Mouse (Mus musculus): ENCODE results near the gene Alkbh7. TPM values are rescaled to one million over a fixed set of nuclear protein-coding genes. Genes with fewer than 3 reads are reported as not detected.

The Alkbh7 gene
- polyA plus RNA-seq, 1 experiment from 2014 or later = 44.2 TPM

Other genes starting within 250 kb of the Alkbh7 start
- gene Nrtn, start 239.8 kb upstream of the Alkbh7 start, polyA plus RNA-seq (2016; fragmentation: Nextera tagmentation; extraction: Ambion mirVana) = 10.8 and 12.7 TPM in 2 replicates
- gene Dus3l, start 232.6 kb upstream of the Alkbh7 start, polyA plus RNA-seq (2016; fragmentation: Nextera tagmentation; extraction: Ambion mirVana) = 46.0 and 50.3 TPM in 2 replicates
- 1.5 and 2.2 TPM in 2 replicates for gene Prr22, start 227.1 kb upstream of the Alkbh7 start, polyA plus RNA-seq (2016; fragmentation: Nextera tagmentation; extraction: Ambion mirVana)
- 3.2 and 4.5 TPM in 2 replicates for gene Rfx2, start 166.3 kb upstream of the Alkbh7 start, polyA plus RNA-seq (2016; fragmentation: Nextera tagmentation; extraction: Ambion mirVana)
- not detected in 2 replicates for gene Acsbg2, start 122.9 kb upstream of the Alkbh7 start, polyA plus RNA-seq (2016; fragmentation: Nextera tagmentation; extraction: Ambion mirVana)
- gene 1700061G19Rik, start 121.9 kb upstream of the Alkbh7 start, polyA plus RNA-seq (2016; fragmentation: Nextera tagmentation; extraction: Ambion mirVana) = 0.50 and 0.73 TPM in 2 replicates
- 79.0 and 90.2 TPM in 2 replicates for gene Mllt1, start 61.9 kb upstream of the Alkbh7 start, polyA plus RNA-seq (2016; fragmentation: Nextera tagmentation; extraction: Ambion mirVana)
- not detected in 2 replicates for gene Acer1, start 15.2 kb upstream of the Alkbh7 start, polyA plus RNA-seq (2016; fragmentation: Nextera tagmentation; extraction: Ambion mirVana)
- 189 and 200 TPM in 2 replicates for gene Clpp, start 7.0 kb upstream of the Alkbh7 start, polyA plus RNA-seq (2016; fragmentation: Nextera tagmentation; extraction: Ambion mirVana)
- not detected in 2 replicates for gene Pspn, start 2.7 kb downstream of the Alkbh7 start, polyA plus RNA-seq (2016; fragmentation: Nextera tagmentation; extraction: Ambion mirVana)
- gene Gtf2f1, start 13.9 kb downstream of the Alkbh7 start, polyA plus RNA-seq (2016; fragmentation: Nextera tagmentation; extraction: Ambion mirVana) = 76.4 and 80.8 TPM in 2 replicates
- gene Gm17949, start 14.1 kb downstream of the Alkbh7 start, polyA plus RNA-seq (2016; fragmentation: Nextera tagmentation; extraction: Ambion mirVana) = 0.20 and 0.45 TPM in 2 replicates
- 47.0 and 48.8 TPM in 2 replicates for gene Khsrp, start 34.2 kb downstream of the Alkbh7 start, polyA plus RNA-seq (2016; fragmentation: Nextera tagmentation; extraction: Ambion mirVana)
- not detected in 2 replicates for gene Slc25a41, start 44.3 kb downstream of the Alkbh7 start, polyA plus RNA-seq (2016; fragmentation: Nextera tagmentation; extraction: Ambion mirVana)
- gene Crb3, start 61.8 kb downstream of the Alkbh7 start, polyA plus RNA-seq (2016; fragmentation: Nextera tagmentation; extraction: Ambion mirVana) = 1.9 and 2.7 TPM in 2 replicates
- 2.5 and 3.9 TPM in 2 replicates for gene Slc25a23, start 62.5 kb downstream of the Alkbh7 start, polyA plus RNA-seq (2016; fragmentation: Nextera tagmentation; extraction: Ambion mirVana)
- gene Dennd1c, start 81.2 kb downstream of the Alkbh7 start, polyA plus RNA-seq (2016; fragmentation: Nextera tagmentation; extraction: Ambion mirVana) = 0.66 and 0.97 TPM in 2 replicates
- 3.3 and 5.4 TPM in 2 replicates for gene Tubb4a, start 90.4 kb downstream of the Alkbh7 start, polyA plus RNA-seq (2016; fragmentation: Nextera tagmentation; extraction: Ambion mirVana)
- 7.4 and 7.8 TPM in 2 replicates for gene Tnfsf9, start 108.0 kb downstream of the Alkbh7 start, polyA plus RNA-seq (2016; fragmentation: Nextera tagmentation; extraction: Ambion mirVana)
- gene Cd70, start 152.4 kb downstream of the Alkbh7 start, polyA plus RNA-seq (2016; fragmentation: Nextera tagmentation; extraction: Ambion mirVana) = not detected in 2 replicates
- 0.15 TPM in 2 replicates for gene Tnfsf14, start 196.8 kb downstream of the Alkbh7 start, polyA plus RNA-seq (2016; fragmentation: Nextera tagmentation; extraction: Ambion mirVana)
- 0.03 and 0.15 TPM in 2 replicates for gene C3, start 230.8 kb downstream of the Alkbh7 start, polyA plus RNA-seq (2016; fragmentation: Nextera tagmentation; extraction: Ambion mirVana)